Mouse (Mus musculus): Measurements from ENCODE around the gene Pigr. TPM values are rescaled to one million over a fixed set of nuclear protein-coding genes. Genes with fewer than 3 reads are reported as not detected.

The Pigr gene
- polyA plus RNA-seq, 1 experiment: not detected

GRCm38 (mm10) chr1:130893329-130894040 lies 67.0 kb downstream of the Pigr start:
- TF ChIP-seq GATA1 (IDR thresholded peaks at IDR 0.05; ENCODE audit: low read length): no peak

GRCm38 (mm10) chr1:130894468-130894867 lies 68.0 kb downstream of the Pigr start:
- TF ChIP-seq GATA1 (IDR thresholded peaks at IDR 0.05; ENCODE audit: low read length): no peak

Other genes with a start within 250 kb of the Pigr start
- gene Zp3r, start 197.1 kb upstream of the Pigr start, polyA plus RNA-seq (2012): not detected in 2 replicates
- gene C4bp, start 165.1 kb upstream of the Pigr start, polyA plus RNA-seq (2012): not detected in 2 replicates
- gene Gm29427, start 110.9 kb upstream of the Pigr start, polyA plus RNA-seq (2012): not detected in 2 replicates
- 2.2 and 2.4 TPM in 2 replicates for gene Yod1, start 109.4 kb upstream of the Pigr start, polyA plus RNA-seq (2012)
- 5.0 and 8.5 TPM in 2 replicates for gene Pfkfb2, start 97.4 kb upstream of the Pigr start, polyA plus RNA-seq (2012)
- 1.6 TPM in 2 replicates for gene AA986860, start 94.7 kb upstream of the Pigr start, polyA plus RNA-seq (2012)
- gene Fcamr, start 25.8 kb upstream of the Pigr start, polyA plus RNA-seq (2012): not detected in 2 replicates
- not detected in 2 replicates for gene Fcmr, start 39.0 kb downstream of the Pigr start, polyA plus RNA-seq (2012)
- gene Il24, start 60.8 kb downstream of the Pigr start, polyA plus RNA-seq (2012): not detected in 2 replicates
- gene Il20, start 84.8 kb downstream of the Pigr start, polyA plus RNA-seq (2012): not detected in 2 replicates
- not detected in 2 replicates for gene Il19, start 113.4 kb downstream of the Pigr start, polyA plus RNA-seq (2012)
- gene Il10, start 193.2 kb downstream of the Pigr start, polyA plus RNA-seq (2012): not detected in 2 replicates